Mouse (Mus musculus) lung, postnatal 0 days (tissue): Measurements from ENCODE around the gene Cmtr1.

Source experiments
- CTCF ChIP-seq: IDR thresholded peaks from 2 replicates; pipeline ENCODE4 v1.5.1; 2016; ENCODE audit warnings: antibody characterized with exemption, mild to moderate bottlenecking
- EP300 ChIP-seq: IDR thresholded peaks from 2 replicates; pipeline ENCODE4 v1.6.1; 2016; ENCODE audit warnings: antibody characterized with exemption, mild to moderate bottlenecking, control low read depth

GRCm38 (mm10) chr17:29724610-29725009 is 64.2 kb downstream of the Cmtr1 start:
- no peak for TF ChIP-seq EP300
- no peak for TF ChIP-seq CTCF
